Mouse (Mus musculus) hindbrain, embryonic 16.5 days (tissue): Measurements from ENCODE around the gene Gm45208. TPM values are rescaled to one million over a fixed set of nuclear protein-coding genes. Genes with fewer than 3 reads are reported as not detected.

Experiments used
- ATAC-seq: fragments of 200-750 bp; cut with Nextera tagmentation; 2 replicates; pipeline ENCODE4 v1.8.0; 2017; ENCODE audit warnings: moderate TSS enrichment, moderate library complexity
- H3K27ac ChIP-seq: fragments of 300-500 bp; sonication (generic); 2 replicates; pipeline ENCODE4 v1.5.1; 2014; ENCODE audit warnings: low read depth, mild to moderate bottlenecking, control low read depth, low read length, moderate library complexity
- H3K27me3 ChIP-seq: fragments of 300-500 bp; sonication (generic); replicated peaks from 2 replicates; pipeline ENCODE4 v1.6.1; 2014; ENCODE audit warnings: low read length; ENCODE audit not compliant: control insufficient read depth, insufficient read depth
- H3K36me3 ChIP-seq: fragments of 300-500 bp; sonication (generic); 2 replicates; pipeline ENCODE4 v1.6.1; 2014; ENCODE audit warnings: mild to moderate bottlenecking, low read length, moderate library complexity, mixed read lengths; ENCODE audit not compliant: control insufficient read depth, insufficient read depth
- H3K4me1 ChIP-seq: fragments of 300-500 bp; sonication (generic); 2 replicates; pipeline ENCODE4 v1.6.1; 2014; ENCODE audit warnings: low read depth, low read length; ENCODE audit not compliant: control insufficient read depth, insufficient read depth
- H3K4me2 ChIP-seq: fragments of 300-500 bp; sonication (generic); 2 replicates; pipeline ENCODE4 v1.6.1; 2014; ENCODE audit warnings: mild to moderate bottlenecking, low read length, control low read depth, moderate library complexity
- H3K4me3 ChIP-seq: fragments of 300-500 bp; sonication (generic); 2 replicates; pipeline ENCODE4 v1.5.1; 2014; ENCODE audit warnings: mild to moderate bottlenecking, low read length, control low read depth, moderate library complexity
- H3K9ac ChIP-seq: fragments of 300-500 bp; sonication (generic); 2 replicates; pipeline ENCODE4 v1.6.1; 2014; ENCODE audit warnings: low read depth, mild to moderate bottlenecking, control low read depth, low read length, moderate library complexity
- H3K9me3 ChIP-seq: fragments of 300-500 bp; sonication (generic); 2 replicates; pipeline ENCODE4 v1.6.1; 2014; ENCODE audit warnings: mild to moderate bottlenecking, low read length, moderate library complexity; ENCODE audit not compliant: control insufficient read depth
- WGBS: fragments of 180-500 bp; shearing (Covaris S2); extraction: QIAGEN DNeasy Blood & Tissue Kit; methylation state at CpG from one replicate; pipeline ENCODE4 v1.1.7; 2014; 5-methylcytosine and 5-hydroxymethylcytosine counted together
- polyA plus RNA-seq: library from polyadenylated mRNA; unstranded; fragments of >200 nt; fragmentation: Nextera tagmentation; extraction: Ambion mirVana; gene quantifications from 2 replicates; pipeline ENCODE4 v1.2.1, GENCODE M21; 2015

The Gm45208 gene
- polyA plus RNA-seq, 1 experiment from 2014 or later = not detected

DNA sequence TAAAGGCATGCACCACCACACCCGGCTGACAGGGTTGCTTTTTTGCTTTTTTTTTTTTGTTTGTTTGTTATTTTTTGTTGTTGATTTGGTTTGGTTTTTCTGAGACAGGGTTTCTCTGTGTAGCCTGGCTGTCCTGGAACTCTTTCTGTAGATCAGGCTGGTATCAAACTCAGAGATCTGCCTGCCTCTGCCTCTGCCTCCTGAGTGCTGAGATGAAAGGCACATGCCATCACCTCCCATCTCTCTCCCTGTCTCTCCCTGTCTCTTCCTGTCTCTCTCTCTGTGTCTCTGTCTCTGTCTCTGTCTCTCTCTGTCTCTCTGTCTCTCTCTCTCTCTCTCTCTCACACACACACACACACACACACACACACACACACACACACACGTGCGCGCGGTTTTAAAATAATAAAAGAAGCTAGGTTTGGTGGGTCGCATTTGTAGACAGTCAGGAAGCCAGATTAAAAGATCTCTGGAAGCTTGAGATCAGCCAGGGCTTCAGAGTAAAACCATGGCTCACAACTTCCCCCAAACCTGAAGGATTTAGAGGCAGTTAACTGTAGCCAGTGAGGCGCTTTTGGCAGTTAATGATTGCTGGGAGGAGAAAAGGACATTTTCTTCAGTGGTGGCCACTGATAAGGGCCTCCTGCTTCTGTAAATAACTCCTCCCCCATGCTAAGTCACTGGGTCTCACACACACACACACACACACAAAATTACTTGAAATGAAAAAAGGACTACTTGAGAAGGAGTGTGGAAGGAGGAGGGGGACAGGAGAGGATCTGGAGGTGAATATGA is 56.6 kb downstream of the Gm45208 start:
- Histone ChIP-seq H3K4me2 (no peak overlapping the region), H3K4me1 (no peaks in the 10 kb centered on the region), H3K27ac (no peak overlapping the region), H3K27me3 (no peaks in the 10 kb centered on the region), H3K36me3 (peaks cover 4% of the 10 kb centered on the region; the same call in 1 of the 2 replicates), H3K9me3 (no peaks in the 10 kb centered on the region), H3K4me3 (no peak overlapping the region), H3K9ac (no peak overlapping the region)
- WGBS = 75% methylated on average over 7 of the region's 7 CpGs
- ATAC-seq = no peak

- H3K4me2 ChIP-seq = no peak overlapping the region
- no peak overlapping the region for H3K27ac ChIP-seq
- WGBS = 17% methylated on average over 3 of the region's 3 CpGs
- H3K4me1 ChIP-seq = no peaks in the 10 kb centered on the region
- no peaks in the 10 kb centered on the region for H3K9me3 ChIP-seq
- ATAC-seq = no peak
- no peak overlapping the region for H3K9ac ChIP-seq
- H3K36me3 ChIP-seq = peaks cover 4% of the 10 kb centered on the region; the same call in 1 of the 2 replicates
- H3K4me3 ChIP-seq = no peak overlapping the region
- no peaks in the 10 kb centered on the region for H3K27me3 ChIP-seq
Measured at GRCm38 (mm10) chrX:7779294-7779693, 57.2 kb downstream of the Gm45208 start.

Other genes starting within 250 kb of the Gm45208 start
- gene Foxp3, start 148.6 kb upstream of the Gm45208 start, polyA plus RNA-seq = 0.06 and 0.18 TPM in 2 replicates
- 7.1 and 8.7 TPM in 2 replicates for gene Ppp1r3f, start 148.0 kb upstream of the Gm45208 start, polyA plus RNA-seq
- gene Ccdc22, start 116.7 kb upstream of the Gm45208 start, polyA plus RNA-seq = 28.0 and 29.5 TPM in 2 replicates
- gene Cacna1f, start 115.2 kb upstream of the Gm45208 start, polyA plus RNA-seq = 0.20 and 0.27 TPM in 2 replicates
- 249 and 292 TPM in 2 replicates for gene Syp, start 83.8 kb upstream of the Gm45208 start, polyA plus RNA-seq
- 1.7 and 2.2 TPM in 2 replicates for gene Prickle3, start 65.0 kb upstream of the Gm45208 start, polyA plus RNA-seq
- gene Plp2, start 50.9 kb upstream of the Gm45208 start, polyA plus RNA-seq = 21.1 and 24.8 TPM in 2 replicates
- gene Magix, start 41.0 kb upstream of the Gm45208 start, polyA plus RNA-seq = 0.25 and 0.45 TPM in 2 replicates
- gene Gpkow, start 25.1 kb upstream of the Gm45208 start, polyA plus RNA-seq = 45.7 and 51.2 TPM in 2 replicates
- gene Wdr45, start 7.9 kb upstream of the Gm45208 start, polyA plus RNA-seq = 31.6 and 36.3 TPM in 2 replicates
- 143 and 144 TPM in 2 replicates for gene Praf2, start 6.2 kb downstream of the Gm45208 start, polyA plus RNA-seq
- 52.8 and 55.8 TPM in 2 replicates for gene Ccdc120, start 28.7 kb downstream of the Gm45208 start, polyA plus RNA-seq
- gene Tfe3, start 40.3 kb downstream of the Gm45208 start, polyA plus RNA-seq = 20.4 and 25.3 TPM in 2 replicates
- gene Gripap1, start 67.5 kb downstream of the Gm45208 start, polyA plus RNA-seq = 61.5 and 71.9 TPM in 2 replicates
- 5.3 and 6.4 TPM in 2 replicates for gene Kcnd1, start 100.0 kb downstream of the Gm45208 start, polyA plus RNA-seq
- 34.2 and 41.2 TPM in 2 replicates for gene Otud5, start 119.1 kb downstream of the Gm45208 start, polyA plus RNA-seq
- 25.7 and 27.0 TPM in 2 replicates for gene Pim2, start 156.0 kb downstream of the Gm45208 start, polyA plus RNA-seq
- 50.7 and 50.9 TPM in 2 replicates for gene Slc35a2, start 161.8 kb downstream of the Gm45208 start, polyA plus RNA-seq
- gene Pqbp1, start 177.0 kb downstream of the Gm45208 start, polyA plus RNA-seq = 204 and 212 TPM in 2 replicates
- 161 and 163 TPM in 2 replicates for gene Timm17b, start 177.1 kb downstream of the Gm45208 start, polyA plus RNA-seq
- not detected in 2 replicates for gene Gm10491, start 185.6 kb downstream of the Gm45208 start, polyA plus RNA-seq
- gene Gm10490, start 187.3 kb downstream of the Gm45208 start, polyA plus RNA-seq = not detected in 2 replicates
- gene Pcsk1n, start 197.6 kb downstream of the Gm45208 start, polyA plus RNA-seq = 303 and 325 TPM in 2 replicates
- 0.15 TPM in 1 of 2 replicates, not detected in the other for gene Eras, start 206.4 kb downstream of the Gm45208 start, polyA plus RNA-seq
- 70.2 and 75.9 TPM in 2 replicates for gene Hdac6, start 225.6 kb downstream of the Gm45208 start, polyA plus RNA-seq